Mouse (Mus musculus) heart, embryonic 14.5 days (tissue): ENCODE data around the gene Olfr588-ps1. TPM values are rescaled to one million over a fixed set of nuclear protein-coding genes. Genes with fewer than 3 reads are reported as not detected.

ENCODE experiments used
- polyA plus RNA-seq: library from polyadenylated mRNA; unstranded; fragments of >200 nt; fragmentation: Nextera tagmentation; extraction: Ambion mirVana; gene quantifications from 2 replicates; pipeline ENCODE4 v1.2.1, GENCODE M21; 2014

Gene Olfr588-ps1
- polyA plus RNA-seq, 1 experiment from 2014 or later = not detected

Other genes with a start within 250 kb of the Olfr588-ps1 start
- gene Olfr569, start 250.0 kb upstream of the Olfr588-ps1 start, polyA plus RNA-seq = not detected in 2 replicates
- gene Olfr570, start 246.3 kb upstream of the Olfr588-ps1 start, polyA plus RNA-seq = not detected in 2 replicates
- gene Olfr571, start 223.3 kb upstream of the Olfr588-ps1 start, polyA plus RNA-seq = not detected in 2 replicates
- not detected in 2 replicates for gene Olfr572, start 216.5 kb upstream of the Olfr588-ps1 start, polyA plus RNA-seq
- gene Olfr573-ps1, start 198.3 kb upstream of the Olfr588-ps1 start, polyA plus RNA-seq = not detected in 2 replicates
- not detected in 2 replicates for gene Olfr574, start 192.4 kb upstream of the Olfr588-ps1 start, polyA plus RNA-seq
- not detected in 2 replicates for gene Olfr575, start 182.1 kb upstream of the Olfr588-ps1 start, polyA plus RNA-seq
- not detected in 2 replicates for gene Olfr576, start 178.2 kb upstream of the Olfr588-ps1 start, polyA plus RNA-seq
- gene Olfr577, start 164.9 kb upstream of the Olfr588-ps1 start, polyA plus RNA-seq = not detected in 2 replicates
- gene Olfr578, start 151.6 kb upstream of the Olfr588-ps1 start, polyA plus RNA-seq = not detected in 2 replicates
- gene Olfr582, start 102.9 kb upstream of the Olfr588-ps1 start, polyA plus RNA-seq = not detected in 2 replicates
- not detected in 2 replicates for gene Olfr583, start 89.6 kb upstream of the Olfr588-ps1 start, polyA plus RNA-seq
- gene Olfr584, start 59.0 kb upstream of the Olfr588-ps1 start, polyA plus RNA-seq = not detected in 2 replicates
- gene Olfr585, start 43.2 kb upstream of the Olfr588-ps1 start, polyA plus RNA-seq = not detected in 2 replicates
- gene Olfr586, start 15.2 kb upstream of the Olfr588-ps1 start, polyA plus RNA-seq = not detected in 2 replicates
- not detected in 2 replicates for gene Olfr589, start 15.5 kb downstream of the Olfr588-ps1 start, polyA plus RNA-seq
- not detected in 2 replicates for gene Olfr591, start 37.5 kb downstream of the Olfr588-ps1 start, polyA plus RNA-seq
- gene Olfr592, start 43.9 kb downstream of the Olfr588-ps1 start, polyA plus RNA-seq = not detected in 2 replicates
- gene Olfr593, start 71.0 kb downstream of the Olfr588-ps1 start, polyA plus RNA-seq = not detected in 2 replicates
- gene Olfr594, start 76.1 kb downstream of the Olfr588-ps1 start, polyA plus RNA-seq = not detected in 2 replicates
- gene Usp17ld, start 111.6 kb downstream of the Olfr588-ps1 start, polyA plus RNA-seq = not detected in 2 replicates
- gene Olfr596, start 164.8 kb downstream of the Olfr588-ps1 start, polyA plus RNA-seq = not detected in 2 replicates
- gene Olfr597, start 175.4 kb downstream of the Olfr588-ps1 start, polyA plus RNA-seq = not detected in 2 replicates
- gene Olfr598, start 182.7 kb downstream of the Olfr588-ps1 start, polyA plus RNA-seq = not detected in 2 replicates
- gene Olfr599, start 195.0 kb downstream of the Olfr588-ps1 start, polyA plus RNA-seq = not detected in 2 replicates
- not detected in 2 replicates for gene Olfr600, start 208.8 kb downstream of the Olfr588-ps1 start, polyA plus RNA-seq
- gene Olfr601, start 221.8 kb downstream of the Olfr588-ps1 start, polyA plus RNA-seq = not detected in 2 replicates
- not detected in 2 replicates for gene Olfr603, start 245.3 kb downstream of the Olfr588-ps1 start, polyA plus RNA-seq